Mouse (Mus musculus) left cerebral cortex, adult 18-20 months (tissue): ENCODE data around the gene Apoh. TPM values are rescaled to one million over a fixed set of nuclear protein-coding genes. Genes with fewer than 3 reads are reported as not detected.
A peak's percentile ranks its signal among the peaks of the same experiment; 100 is the strongest.

ENCODE experiments used
- DNase-seq, 2 experiments: peaks; one replicate each; pipeline ENCODE4 v3.0.0; 2021 to 2022; ENCODE audit warnings: low spot score in 2 of 2, mixed read lengths in 1 of 2
- long read RNA-seq, 2 experiments: library from polyadenylated mRNA; stranded (forward); transcript quantifications; one replicate each; pipeline ENCODE4 v2.0.0; 2021
- total RNA-seq, 2 experiments: library from RNA; stranded (reverse); gene quantifications; 2 replicates each; pipeline ENCODE4 v1.2.3; 2021

The Apoh gene
- 1 to 10 TPM in 1 of 2 experiments, under 1 TPM in 1; 0.74 to 1.1 TPM for total RNA-seq
- long read RNA-seq, experiment 1, partial matches to known transcripts = 0 of 2 reads
- long read RNA-seq, experiment 1, other reads (novel, unspliced or antisense) = 2 of 2 reads
- long read RNA-seq, experiment 2, partial matches to known transcripts = 0 of 2 reads
- long read RNA-seq, experiment 2, other reads (novel, unspliced or antisense) = 2 of 2 reads

DNA sequence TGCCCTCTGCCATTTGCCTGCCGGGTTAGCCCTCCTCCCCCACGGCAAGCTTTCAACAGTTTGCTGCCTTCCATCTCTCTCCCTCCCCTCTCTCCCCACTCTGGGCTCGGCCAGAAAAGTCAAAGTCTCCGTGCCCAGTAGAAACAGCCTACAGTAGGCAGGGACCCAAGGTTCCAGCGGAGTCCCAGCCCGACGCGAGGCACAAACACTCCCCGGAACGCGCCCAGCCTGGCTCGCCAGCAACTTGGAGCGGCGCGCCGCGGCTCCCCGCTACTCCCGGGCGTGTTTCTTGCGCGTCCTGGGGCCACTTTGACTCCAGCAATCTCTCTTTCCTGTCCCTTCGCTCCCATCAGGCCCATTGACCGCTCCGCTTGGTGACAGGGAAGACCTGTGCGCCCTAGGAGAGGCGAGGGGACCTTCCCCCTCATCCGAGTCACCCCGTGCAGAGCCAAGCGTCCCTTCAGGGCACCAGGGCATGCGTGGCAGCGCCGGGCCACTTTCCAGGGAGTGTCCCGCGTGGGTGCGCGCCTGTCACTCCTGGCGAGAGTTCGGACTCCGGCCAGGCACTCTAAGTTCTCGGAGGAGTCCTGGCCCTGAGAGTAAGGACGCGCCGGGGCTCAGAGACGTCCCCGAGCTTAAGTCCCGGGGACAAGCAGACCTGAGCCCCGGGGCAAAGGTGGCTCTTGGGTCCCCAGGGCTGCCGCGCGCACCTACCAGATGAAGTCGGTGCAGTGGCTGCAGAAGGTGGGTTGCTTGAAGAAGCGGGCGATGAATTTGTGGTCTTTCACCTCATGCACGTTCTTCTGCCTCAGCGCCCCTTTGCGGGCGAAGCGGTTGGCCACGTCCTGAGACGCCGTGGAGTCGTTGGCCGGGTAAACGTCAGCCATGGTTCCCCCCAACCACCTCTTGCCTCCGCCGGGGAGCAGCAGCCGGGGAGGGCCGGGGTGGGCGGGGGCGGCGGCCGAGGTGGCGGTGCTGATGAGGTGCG is at the start of gene Apoh:
Gene Apoh, plus strand, starts transcription at position 574 of the 988 bp plus-strand sequence.
- peak; percentile 26 to 51 for DNase-seq

DNA sequence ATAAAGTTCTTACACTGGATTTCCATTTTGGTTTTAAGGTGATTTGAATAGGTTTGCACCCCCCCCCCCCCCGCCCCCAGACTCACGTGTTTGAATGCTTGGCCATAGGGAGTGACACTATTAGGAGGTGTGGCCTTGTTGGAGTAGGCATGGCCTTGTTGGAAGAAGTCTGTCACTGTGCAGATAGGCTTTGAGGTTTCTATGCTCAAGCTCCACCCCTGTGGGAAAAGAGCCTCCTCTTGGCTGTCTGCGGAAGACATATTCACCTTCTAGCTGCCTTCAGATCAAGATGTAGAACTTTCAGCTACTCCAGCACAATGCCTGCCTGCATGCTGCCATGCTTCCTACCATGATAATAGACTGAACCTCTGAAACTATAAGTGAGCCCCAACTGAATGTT is 49.3 kb upstream of the Apoh start:
- no peak for DNase-seq

DNA sequence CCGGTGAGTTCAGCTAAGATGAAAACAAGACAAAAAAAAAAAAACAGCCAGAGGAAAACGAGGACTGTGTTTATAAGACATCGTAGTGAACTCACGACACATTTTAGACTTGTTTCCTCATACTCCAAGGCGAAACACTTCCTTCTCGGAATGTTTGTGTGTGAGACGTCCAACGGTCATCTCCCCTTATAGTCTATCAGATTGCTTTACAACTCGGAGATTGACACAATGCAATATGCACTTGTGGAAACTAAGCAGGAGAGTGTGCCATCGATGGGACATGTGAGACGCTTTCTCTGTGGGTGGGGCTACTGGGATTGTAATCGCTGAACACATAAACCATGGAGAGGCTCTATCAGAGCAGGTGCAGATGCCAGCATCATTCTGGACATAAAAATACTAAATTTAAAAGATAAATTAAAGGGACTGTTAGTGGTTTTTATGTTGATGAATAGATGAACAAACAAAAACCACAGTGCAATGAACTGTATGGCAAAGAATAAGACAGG is 48.8 kb upstream of the Apoh start:
- DNase-seq = no peak

DNA sequence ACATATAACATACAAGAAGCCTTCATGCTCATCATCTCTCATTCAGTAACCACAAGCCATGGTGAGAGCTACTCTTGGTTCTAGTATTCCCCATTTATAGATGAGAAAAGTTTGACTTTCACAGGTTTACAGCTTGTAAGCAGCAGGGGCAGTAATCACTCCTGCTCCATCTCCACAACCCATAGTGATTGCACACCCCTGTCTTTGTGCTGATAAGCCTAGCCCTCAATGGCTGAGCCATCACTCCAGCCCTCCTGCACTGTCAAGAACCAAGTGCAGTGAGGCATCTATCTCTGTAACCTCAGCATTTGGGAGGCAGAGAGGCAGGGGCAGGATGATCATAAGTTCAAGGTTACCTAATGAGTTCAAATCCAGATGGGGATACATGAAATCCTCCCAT is 47.8 kb upstream of the Apoh start:
- DNase-seq = no peak

DNA sequence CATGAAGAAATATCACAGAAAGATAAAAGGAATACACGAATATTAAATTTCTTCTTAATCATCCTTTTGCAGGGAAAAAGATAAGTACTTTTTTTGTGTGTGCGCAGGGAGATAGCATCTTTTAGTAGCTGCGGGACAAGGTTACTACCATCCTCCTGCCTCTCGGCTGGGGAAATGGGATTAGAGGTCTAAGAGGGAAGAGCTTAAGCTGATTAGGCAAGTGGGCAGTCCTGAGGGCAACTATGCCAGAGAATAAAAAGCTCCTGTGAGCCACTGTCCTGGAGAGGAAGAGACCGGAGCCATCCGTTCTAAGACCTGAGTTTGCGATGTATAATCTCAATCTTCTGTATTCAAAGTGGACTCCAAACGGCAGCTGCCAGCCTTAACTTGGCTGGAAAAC is 45.2 kb upstream of the Apoh start:
- DNase-seq = no peak

DNA sequence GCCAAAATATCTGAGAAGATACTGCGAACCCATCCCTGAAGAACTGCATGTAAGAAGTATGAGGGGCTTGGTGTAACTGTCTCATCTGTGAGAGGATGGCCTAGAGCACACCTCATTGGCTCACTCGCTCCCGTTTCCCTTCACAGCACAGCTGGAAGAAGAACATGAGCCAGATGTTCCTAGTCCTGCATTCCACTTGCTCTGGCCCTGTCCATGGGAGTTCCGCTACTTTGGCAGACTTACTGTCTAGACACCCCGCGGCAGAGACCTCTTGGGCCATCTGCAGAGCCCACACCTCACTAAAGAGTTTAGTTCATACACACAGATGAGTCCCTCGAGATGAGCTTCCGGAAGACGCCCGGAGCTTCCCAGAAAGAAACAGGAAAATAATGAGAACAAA is 43.2 kb upstream of the Apoh start:
- no peak for DNase-seq

DNA sequence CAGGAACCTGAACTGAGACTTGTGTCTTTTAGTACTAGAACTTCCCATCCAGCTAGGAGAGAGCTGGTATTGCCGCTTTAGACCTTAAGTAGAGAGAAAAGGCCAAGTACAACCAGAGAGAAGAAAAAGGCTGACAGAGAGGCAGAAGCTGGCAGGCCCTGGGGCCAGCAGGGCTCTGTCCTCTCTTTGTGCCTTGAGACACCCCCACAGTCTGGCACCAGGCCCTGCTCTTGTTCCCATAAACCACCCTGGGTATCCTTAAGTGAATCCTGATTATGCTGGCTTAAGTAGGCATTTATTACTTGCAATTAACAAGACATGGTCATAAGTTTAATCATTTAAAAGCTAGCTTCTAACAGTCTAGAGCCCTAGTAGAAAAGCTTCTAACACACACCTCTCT is 42.7 kb upstream of the Apoh start:
- no peak for DNase-seq

DNA sequence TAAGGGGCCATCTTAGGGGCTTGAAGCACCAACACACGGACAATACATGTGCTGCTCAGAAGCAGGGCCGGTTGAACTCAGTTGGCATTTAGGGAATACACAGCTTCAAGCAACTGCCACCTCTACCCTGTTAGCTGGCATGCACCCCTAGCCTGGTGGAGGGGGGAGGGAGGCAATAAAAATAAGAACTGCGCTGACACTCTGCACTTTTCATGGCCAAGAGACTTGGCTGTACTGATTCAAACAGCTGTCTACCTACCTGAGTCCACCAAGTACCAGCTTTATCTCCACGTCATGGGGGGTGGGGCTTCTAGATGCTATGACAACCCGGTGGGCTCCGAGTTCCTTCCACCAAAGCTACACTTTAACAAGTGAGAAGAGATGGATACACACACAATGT is 42.1 kb upstream of the Apoh start:
- DNase-seq = no peak

DNA sequence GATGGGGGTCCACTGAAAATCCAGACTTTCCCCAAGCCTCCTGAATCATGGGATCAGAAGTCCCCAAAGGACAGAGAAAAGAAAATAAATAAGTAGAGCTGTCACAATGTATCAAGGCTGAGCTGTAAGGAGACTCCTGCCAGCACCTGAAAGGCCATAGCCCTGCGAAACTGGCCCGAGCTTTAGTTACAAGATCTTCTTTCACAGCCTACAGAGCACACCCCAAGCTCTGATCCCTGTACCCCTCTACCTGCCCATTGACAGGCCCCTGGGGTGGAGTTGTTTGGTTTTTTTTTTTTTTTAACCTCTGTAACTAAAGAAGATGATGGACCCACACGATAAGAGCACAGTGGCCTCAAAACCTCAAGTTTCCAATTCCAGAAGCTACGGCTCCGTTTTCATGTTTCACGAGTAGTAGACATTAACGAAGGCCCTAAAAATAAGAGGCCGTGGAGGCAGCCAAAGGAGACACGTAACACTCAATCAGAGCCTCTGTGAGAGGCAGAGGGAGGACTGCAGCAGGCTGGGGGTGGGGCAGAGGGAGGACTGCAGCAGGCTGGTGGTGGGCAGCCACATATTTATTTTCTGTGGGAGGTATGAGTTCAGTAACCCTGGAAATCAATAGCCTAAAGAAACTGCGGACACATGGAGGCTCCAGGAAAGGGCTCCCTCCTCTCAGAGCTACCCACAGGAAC is 41.2 kb upstream of the Apoh start:
- no peak for DNase-seq

DNA sequence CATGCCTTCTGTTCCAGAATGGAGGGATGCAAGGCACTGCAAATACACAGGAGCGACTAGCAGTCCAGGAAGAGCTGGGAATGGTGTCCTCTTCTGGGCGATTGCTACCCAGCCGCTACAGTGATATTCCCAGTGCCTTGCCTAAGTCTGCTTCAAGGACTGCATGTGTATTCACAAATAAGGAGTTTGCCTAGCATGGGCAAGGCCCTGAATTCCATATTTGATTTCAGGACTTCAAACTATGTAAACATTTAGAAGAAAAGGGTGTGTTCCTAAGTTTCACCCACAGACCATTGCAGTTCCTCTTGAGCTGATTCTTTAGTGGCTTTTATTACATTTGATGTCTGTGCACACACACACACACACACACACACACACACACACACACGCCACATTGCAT is 39.4 kb upstream of the Apoh start:
- DNase-seq = no peak

DNA sequence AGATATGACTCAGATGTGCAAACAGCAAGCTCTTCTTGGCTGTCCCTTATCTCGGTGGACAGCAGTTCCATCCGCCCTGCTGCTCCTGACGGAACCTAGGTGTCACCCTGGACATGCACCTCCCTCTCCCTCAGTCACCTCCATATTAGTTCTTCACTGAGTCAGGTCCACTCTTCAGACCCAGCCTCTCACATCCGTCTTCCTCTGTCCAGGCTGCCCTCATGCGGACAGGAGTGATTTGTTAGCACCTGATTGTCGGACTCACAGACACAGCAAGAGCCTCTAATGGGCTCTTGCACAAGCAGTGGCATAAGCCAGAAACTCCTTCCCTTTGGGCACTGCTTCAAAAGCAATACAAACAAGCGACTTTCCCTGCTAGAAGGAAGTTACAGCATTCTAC is 35.9 kb upstream of the Apoh start:
- no peak for DNase-seq

DNA sequence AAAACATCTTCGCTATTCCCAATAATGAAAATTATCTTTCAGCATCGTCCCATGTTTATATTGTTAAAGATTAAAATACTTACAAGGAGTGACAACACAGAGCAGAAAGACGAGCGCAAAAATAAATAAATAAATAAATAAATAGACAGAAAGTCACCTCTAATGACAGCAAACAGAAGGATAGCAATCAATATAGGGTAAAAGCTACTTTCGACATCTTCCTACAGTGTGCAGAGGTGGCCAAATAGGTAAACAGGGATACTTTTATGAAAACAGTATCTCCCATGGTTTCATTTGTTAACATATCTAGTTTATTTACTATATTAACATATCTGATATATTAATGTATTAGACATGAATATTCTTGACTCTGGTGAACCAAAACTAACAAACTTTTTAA is 34.9 kb upstream of the Apoh start:
- DNase-seq = no peak

DNA sequence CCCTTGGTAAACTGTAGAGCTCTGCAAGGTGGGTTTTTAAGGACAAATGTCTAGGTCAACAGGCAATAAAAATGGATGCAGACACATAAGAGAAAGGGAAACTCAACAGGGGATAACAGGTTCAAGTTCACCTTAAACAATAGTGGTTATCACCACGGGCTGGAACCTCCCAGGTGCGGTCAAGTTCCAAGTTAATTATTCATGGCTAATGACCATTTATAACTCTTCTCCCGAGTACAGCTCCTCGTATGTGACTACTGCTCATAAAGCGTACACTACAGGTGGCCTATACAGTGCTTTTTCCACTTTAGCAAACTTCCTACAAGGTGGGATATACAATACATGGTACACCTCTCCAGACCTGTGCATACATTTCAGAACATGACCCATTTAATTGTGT is 33.4 kb upstream of the Apoh start:
- DNase-seq = no peak

DNA sequence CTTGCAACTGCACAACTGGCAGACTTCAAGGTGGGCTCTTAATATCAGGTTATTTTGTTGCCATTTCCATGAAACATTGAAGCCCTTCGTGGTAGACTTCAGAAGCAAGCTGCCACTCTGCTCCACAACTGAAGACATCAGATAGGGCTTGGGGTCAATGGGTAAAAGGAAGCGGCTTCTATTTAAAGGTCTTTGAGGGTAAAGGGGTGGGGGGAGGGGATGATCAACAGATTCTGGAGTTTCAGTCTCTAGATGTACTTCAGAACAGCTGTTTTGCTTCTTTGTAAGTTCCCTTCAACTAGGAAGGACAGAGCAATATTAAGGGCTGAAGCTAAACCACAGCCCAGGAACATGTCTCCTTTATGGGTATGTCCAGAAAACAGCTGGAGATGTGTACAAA is 31.2 kb upstream of the Apoh start:
- DNase-seq = no peak

DNA sequence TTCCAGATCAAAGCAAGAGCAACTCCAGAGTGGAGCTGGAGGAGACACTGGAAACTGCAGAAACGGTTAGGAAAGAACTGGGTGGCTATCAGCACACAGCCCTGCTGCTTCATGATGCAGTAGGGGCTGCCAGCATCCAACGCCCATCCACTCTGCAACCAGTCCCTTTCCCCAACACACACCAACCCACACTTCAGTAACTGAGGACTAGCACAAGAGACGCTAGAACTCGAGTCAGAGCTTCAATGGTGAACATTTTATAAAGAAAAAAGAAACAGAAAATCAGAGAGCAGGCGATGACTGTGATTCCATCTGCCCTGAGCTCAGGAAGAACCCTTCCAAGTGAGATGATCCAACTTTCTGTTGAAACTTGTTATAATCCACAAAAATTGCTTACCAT is 30.6 kb upstream of the Apoh start:
- DNase-seq = no peak

DNA sequence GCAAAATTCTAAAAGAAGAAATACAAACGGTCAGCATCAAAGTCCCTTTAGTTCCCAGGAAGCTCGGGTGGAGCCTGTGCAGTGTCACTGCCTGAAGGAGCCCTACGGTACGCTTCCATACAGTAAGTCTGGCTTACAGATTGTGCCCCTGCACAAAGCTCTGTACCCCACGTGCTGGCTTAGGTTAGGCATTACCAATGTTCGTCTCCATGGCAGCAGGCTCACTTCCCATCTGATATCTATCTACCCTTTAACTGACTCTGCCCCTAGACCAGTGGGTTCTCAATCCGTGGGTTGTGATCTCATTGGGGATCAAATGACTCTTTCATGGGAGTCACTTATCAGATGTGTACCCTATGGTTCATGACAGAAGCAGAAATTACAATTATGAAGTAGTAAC is 27.4 kb upstream of the Apoh start:
- no peak for DNase-seq

DNA sequence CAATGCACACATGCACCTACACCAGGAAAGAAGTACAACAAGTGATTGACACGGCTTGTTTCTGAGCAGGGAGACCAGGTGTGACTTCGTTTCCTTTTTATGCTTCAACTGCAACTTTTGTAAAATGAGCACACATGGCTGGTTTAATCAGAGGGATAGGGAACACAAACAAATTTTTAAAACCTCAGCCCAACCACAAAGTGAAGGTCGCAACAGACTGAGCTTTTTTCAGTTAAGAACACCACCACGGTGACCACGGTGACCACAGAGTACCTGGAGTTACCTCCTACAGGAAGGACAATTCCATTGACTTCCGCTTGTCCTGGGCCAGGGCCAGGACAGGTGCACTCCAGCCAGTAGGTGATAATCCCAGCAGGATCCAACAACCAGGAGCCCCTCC is 25.3 kb upstream of the Apoh start:
- no peak for DNase-seq

DNA sequence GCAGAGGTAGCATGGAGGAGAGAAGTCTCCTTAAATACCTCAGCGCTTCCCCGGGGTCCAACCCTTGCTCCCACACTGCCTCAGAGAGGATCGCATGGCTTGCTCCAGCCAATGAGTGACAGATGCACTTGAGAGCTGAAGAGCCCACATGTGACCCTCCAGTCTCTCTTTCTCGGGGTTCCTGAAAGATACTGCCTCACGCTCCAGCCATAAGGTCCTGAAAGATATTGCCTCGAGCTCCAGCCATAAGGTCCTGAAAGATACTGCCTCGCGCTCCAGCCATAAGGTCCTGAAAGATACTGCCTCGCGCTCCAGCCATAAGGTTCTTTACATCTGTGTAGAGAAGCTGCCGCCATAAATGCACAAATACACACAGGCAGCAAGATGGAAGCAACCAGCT is 24.0 kb upstream of the Apoh start:
- DNase-seq = no peak

DNA sequence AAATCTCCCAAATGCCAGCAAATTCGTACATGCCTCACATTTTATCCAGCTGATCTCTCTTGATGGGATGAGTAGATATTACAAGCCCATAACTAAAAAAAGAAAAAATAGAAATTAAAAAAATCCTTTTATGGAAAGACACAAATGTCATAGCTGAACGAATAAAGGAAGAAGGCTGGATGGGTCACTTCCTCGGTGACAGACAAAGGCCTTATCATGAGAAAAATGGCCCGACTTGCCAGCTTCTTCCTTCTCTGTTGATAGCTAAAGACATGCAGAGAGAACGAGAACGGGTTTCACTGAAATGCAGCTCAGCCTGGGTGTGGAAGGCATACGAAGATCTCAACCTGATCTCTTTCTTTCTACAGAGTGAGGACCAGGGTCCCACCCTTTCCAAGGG is 22.6 kb upstream of the Apoh start:
- DNase-seq = no peak

DNA sequence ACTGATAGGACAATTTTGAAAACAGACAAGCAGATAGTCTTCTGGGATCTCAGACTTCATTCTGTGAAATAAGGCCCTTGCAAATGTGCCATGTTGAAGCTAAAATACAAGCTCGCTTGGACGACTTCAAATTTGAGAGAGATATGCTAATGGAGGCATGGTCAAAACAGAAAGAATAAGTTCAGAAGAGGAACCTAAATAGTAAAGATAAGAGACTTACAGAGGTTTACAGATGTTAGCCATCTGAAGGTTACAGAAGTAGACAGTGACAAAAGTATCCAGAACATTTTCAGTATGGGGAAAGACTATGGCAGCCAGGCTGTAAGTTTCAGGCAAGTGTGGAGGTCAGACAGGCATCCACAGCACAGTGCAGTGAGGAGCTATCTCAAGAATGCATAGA is 21.0 kb upstream of the Apoh start:
- DNase-seq = no peak

DNA sequence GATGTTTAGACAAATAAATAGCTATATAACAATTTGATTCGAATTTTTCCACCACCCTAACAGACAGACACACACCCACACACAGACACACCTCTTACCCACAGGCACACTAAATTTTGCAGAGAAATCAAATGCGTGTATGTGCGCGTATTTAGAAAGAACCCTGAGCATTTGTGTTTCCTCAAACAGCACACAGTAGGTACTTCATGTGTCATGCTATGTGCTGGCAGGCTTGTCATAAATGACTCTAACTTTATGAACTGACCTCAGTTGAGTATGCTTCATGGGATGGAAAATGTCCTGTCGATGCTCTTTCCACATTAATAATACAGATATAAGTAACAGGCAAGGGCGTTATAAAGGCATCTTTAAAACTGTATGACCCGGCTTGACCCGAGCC is 17.2 kb upstream of the Apoh start:
- DNase-seq = no peak

DNA sequence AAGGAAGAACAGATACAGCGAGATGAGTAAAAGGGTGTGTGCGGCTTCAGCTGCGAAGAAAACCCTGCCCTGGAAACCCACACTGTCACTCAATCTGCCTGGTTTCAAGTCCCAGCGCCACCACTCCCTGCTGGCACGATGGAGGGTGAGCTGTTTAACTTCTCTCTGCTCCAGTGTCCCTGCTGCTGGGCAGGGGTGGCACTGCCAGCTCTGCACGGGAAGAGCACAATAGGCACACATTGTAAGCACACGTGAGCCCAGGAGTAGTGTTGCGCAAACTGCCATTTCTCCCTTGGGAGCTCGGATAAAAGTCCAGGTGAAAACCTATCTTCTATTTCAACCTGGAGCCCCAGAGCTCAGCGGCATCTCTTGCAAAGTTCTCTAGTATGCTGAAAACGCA is 12.3 kb upstream of the Apoh start:
- no peak for DNase-seq
